Mouse (Mus musculus): ENCODE measurements around the gene Med12l.
"Not testable (repeated sequence)": the region's sequence is repeated elsewhere in the genome, so short reads cannot be mapped to it uniquely, and the experiment has no call there.

The Med12l gene

DNA sequence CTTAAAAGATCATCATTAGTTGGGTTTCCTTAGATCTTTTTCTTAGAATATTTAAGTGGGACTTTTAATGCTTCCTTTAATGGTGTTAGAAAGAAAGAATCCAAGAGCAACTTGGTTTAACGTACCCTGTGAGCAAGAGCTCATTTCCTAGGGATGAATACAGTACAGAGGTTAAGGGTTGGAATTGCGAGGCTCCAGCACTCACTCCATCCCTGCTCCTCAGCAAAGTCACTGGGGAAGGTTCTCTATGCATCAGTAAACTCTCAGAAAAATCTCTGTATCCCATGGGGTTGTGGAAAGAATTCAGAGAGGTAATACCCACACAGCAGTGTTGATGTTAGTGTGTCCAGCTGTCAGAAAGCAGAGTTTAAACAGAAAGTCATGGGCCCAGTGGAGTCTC lies 134.5 kb downstream of the Med12l start:
- no peak for DNase-seq (ENCODE audit: low spot score)

DNA sequence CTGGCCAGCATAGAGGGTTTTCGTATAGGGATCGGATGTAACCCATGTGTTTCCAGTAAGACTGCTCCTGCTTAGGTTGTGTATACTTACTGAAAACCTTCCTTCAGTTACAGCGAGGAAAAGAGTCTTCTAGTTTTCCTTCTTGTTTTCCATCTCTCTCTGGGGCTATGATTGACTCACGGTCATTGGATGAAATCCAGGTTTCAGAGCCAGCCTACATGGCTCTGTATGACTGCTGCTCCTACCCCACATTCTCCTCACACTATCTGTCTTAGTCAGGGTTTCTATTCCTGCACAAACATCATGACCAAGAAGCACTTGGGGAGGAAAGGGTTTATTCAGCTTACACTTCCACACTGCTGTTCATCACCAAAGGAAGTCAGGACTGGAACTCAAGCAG lies 135.3 kb downstream of the Med12l start:
- DNase-seq (ENCODE audit: low spot score) = not testable (repeated sequence)

- no peak for DNase-seq (ENCODE audit: low spot score)
Observed at GRCm38 (mm10) chr3:59141507-59142305, 136.1 kb downstream of the Med12l start.

- DNase-seq (ENCODE audit: low spot score) = no peak
Observed at GRCm38 (mm10) chr3:59145194-59145593, 139.6 kb downstream of the Med12l start.

DNA sequence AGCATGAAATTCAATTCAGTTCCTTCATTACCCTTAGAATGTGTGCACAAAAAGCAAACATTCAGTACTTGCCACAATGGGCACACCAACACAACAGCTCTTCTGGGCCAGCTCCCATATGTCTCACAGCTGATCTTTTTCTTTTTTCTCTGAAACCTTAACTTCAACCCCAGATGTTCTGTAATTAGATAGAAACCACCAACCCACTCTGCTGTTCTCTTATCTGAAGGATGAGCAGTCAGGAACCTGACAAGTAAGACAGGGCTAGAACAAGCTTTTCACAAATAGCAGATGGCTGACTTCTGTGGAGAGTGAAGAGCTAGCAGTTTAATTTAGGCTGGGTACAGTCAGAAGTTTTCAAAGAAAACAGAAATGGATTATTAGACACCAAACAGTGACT lies 144.0 kb downstream of the Med12l start:
- no peak for DNase-seq (ENCODE audit: low spot score)

GRCm38 (mm10) chr3:59150624-59151023 lies 145.0 kb downstream of the Med12l start:
- DNase-seq (ENCODE audit: low spot score) = no peak

DNA sequence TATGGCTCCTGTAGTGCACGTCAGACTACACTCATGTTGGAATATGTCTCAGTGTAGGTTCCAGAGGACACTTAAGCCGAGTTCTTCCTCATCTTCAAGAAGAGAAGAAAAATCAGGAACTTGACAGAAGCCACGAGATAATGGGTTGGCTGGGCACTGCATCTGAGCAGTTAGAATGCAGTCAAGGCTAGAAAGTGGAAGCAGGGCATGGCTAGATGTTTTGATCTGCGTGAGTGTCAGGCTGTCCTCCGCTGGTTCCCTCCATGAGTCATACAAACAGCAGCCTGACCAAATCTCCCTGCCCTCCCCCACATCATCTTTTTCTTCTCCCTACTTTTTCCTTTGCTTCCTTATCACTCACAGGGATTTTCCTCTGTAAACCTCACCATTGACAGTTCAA lies 147.8 kb downstream of the Med12l start, which contains the start of gene P2ry14:
Gene P2ry14 (minus strand): TSS at position 195 of the 400 bp plus-strand sequence.
- DNase-seq (ENCODE audit: low spot score) = no peak

- DNase-seq (ENCODE audit: low spot score) = no peak
Observed at GRCm38 (mm10) chr3:59154888-59155287, 149.3 kb downstream of the Med12l start.

- DNase-seq (ENCODE audit: low spot score) = no peak
Observed at GRCm38 (mm10) chr3:59155404-59155803, 149.8 kb downstream of the Med12l start.

DNA sequence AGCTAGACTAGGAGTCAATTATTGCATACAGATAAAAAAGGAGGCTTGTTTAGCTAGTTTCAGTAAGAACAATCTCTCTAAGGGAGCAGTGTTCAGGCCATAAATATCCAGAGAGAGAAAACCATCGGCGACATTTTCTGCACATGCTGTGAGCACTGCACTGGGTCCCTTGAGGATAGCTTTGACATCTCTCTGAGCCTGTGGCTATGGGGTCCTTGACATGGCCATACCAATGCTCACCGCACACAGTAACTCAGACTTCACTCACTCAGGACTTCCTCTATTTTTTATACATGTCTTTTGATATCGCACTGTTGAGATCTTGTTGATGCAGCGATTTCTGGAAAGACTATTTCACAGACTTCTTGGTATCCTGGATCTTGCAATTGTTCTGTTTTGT lies 151.4 kb downstream of the Med12l start:
- no peak for DNase-seq (ENCODE audit: low spot score)

GRCm38 (mm10) chr3:59160465-59160864 lies 154.8 kb downstream of the Med12l start:
- DNase-seq (ENCODE audit: low spot score) = no peak

DNA sequence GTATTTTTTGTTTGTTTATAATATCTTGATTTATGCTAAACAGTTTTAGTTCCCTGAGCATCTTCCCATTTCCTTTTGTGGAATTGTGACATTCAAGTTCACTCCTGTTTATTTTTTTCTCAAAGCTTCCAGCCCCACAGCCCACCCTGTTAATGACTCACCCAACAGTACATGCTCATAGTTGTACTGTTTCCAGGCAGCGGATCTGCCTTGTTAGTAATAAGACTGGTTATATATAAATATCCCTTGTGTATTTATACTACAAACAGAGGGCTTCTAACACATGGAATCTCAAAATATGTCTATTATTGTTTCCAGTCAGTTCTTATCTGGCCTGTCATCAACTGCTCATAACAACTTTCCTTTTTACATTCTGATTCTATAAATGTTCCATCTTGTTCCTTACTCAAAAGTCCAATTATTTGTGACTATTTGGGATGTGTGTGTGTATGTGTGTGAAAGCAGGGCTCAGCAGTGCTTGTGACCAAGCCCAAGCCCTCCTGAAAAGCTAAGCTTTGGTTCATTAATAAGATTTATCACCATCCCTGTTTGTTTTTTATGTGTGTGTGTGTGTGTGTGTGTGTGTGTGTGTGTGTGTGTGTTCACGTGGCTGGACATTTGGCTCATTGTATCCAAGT lies 161.9 kb downstream of the Med12l start:
- DNase-seq (ENCODE audit: low spot score) = no peak

DNA sequence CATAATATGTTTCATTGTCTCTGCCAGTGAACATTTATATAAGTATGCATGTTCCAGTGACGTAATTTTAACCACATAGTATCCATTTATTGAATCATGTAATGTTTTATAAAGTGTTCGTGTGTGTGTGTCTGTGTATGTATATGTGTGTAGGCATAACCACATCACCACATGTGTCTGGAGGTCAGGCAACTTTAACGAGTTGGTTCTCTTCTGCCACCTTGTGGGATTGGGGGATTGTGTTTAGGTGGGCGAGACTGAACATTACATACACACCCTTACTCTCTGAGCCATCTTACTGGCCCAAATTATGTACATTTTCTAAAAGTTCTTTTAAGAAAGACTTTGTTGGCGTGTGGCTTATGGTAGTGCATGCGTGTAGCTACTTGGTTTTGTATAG lies 162.9 kb downstream of the Med12l start:
- no peak for DNase-seq (ENCODE audit: low spot score)

GRCm38 (mm10) chr3:59169215-59169614 lies 163.6 kb downstream of the Med12l start:
- no peak for DNase-seq (ENCODE audit: low spot score)

- no peak for DNase-seq (ENCODE audit: low spot score)
Observed at GRCm38 (mm10) chr3:59169921-59170627, 164.4 kb downstream of the Med12l start.

GRCm38 (mm10) chr3:59174426-59175154 lies 169.0 kb downstream of the Med12l start:
- no peak for DNase-seq (ENCODE audit: low spot score)

DNA sequence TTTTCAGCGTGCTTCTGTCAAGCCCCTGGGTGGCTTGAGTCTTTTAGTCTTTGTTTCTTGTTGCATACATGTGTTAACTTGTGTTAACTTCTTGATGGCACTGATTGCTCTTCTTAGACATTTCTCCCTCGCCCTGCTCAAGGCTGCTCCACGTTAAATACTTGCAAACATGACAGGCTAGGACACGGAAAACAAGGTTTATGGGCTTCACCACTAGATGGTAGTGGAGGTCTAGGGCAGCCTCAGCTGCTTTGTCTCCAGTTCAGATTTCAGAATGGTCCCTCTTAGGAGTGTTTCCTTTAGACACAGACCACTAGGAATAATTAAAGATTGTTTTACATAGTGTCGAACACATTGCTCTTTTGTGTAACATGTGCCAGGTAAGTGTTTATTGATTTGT lies 169.6 kb downstream of the Med12l start:
- DNase-seq (ENCODE audit: low spot score) = peak; percentile 55

DNA sequence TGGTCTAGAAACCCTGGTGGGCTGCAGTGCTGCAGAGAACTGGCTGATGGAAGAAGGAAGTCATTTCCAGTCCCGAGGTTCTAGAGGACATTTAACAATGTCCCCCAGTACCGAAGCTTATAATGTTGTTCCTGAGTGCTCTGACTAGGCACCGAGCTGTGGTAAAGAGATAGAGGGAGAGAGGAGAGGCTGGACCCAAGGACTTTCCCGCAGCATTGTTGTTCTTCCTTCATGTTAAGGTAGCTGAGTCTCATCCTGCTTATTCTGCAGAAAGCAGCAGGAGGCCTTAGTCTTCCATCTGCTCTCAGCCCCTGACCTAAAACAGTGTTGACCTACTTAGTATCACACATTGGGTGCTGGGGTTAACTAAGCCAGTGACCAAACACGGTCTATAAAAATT lies 171.2 kb downstream of the Med12l start:
- DNase-seq (ENCODE audit: low spot score) = no peak

DNA sequence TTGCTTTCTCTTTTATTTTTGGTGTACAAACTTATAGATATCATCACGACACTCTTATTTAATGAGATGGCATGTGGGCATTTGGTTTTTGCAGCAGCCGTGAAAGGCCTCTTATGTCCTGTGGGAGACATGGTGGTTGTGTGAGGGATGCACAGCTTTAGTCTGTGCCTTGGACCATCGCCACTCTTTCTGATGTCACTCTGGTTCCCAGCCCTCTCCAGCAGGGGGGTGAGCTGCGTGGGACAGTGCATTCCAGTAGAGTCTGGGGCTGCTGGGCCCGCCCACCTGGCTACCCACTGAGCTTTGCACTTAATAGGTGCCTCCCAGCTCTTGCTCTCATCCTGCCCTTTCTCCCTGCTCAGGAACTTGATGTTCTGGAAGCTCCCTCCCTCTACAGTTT lies 175.5 kb downstream of the Med12l start:
- DNase-seq (ENCODE audit: low spot score) = no peak

GRCm38 (mm10) chr3:59182129-59182528 lies 176.5 kb downstream of the Med12l start:
- DNase-seq (ENCODE audit: low spot score) = no peak

DNA sequence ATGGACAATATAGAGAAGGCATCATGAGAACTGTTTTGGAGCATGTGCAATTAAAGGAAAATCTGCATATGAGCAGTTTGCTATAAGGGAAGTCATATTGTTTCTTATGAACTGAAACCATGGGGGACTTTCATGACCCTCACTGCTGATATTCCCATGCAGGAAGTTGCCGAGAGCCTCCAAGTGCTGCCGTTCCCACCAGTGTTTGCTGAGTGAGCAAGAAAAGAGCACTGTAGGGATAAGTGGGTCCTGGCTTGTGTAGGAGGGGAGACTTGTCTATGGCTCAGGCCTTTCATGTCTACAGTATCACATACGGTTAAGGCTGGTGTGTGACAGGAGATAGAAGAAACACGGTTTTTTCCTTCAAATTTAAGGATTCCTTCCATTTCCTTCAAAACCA lies 180.0 kb downstream of the Med12l start:
- DNase-seq (ENCODE audit: low spot score) = no peak

- no peak for DNase-seq (ENCODE audit: low spot score)
Observed at GRCm38 (mm10) chr3:59187336-59187735, 181.7 kb downstream of the Med12l start.
